Mouse (Mus musculus): Measurements from ENCODE around the gene Ryr1.

GRCm38 (mm10) chr7:29044302-29044701, 80.7 kb downstream of the Ryr1 start:
- no peak for TF ChIP-seq POLR2A (IDR thresholded peaks at IDR 0.05; ENCODE audit: control insufficient read depth, low read depth, low read length)
- no peak for TF ChIP-seq CTCF (IDR thresholded peaks at IDR 0.05; ENCODE audit: control insufficient read depth, insufficient read depth, insufficient replicate concordance, low read depth, low read length)
